Mouse (Mus musculus) cerebellum, postnatal 25 days (tissue): ENCODE measurements at regions not wholly inside any gene's neighbourhood (a gene's known extent, or its start where the extent isn't known, plus 50 kb on each side); places are given as distances from the start of the nearest gene placed in this dataset.

Experiments
- DNase-seq, 2 experiments: peaks; one replicate each; pipeline ENCODE4 v3.0.0; 2021; ENCODE audit warnings: mixed read lengths in 2 of 2

DNA sequence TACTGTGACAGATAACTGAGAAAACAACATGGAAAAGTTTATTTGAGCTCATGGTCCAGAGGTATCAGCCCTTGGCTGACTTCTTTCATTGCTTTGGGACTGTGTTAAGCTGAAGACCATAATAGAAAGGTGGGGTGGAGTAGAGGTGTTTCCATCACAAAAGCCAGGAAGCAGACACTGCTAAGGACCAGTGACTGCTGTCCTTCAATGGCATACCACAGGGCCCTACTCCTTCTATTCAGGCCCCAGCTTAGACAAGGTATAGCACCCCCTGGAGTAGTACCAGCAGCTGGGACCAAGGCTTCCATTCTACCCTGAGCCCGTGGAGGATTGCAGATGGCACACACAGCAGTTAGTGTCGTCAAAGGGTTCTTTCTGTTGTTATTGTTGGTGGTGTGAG, 151.4 kb upstream of the Grik3 start:
- DNase-seq: no peak

GRCm38 (mm10) chr4:125328806-125329205, 161.7 kb upstream of the Grik3 start:
- DNase-seq: no peak

DNA sequence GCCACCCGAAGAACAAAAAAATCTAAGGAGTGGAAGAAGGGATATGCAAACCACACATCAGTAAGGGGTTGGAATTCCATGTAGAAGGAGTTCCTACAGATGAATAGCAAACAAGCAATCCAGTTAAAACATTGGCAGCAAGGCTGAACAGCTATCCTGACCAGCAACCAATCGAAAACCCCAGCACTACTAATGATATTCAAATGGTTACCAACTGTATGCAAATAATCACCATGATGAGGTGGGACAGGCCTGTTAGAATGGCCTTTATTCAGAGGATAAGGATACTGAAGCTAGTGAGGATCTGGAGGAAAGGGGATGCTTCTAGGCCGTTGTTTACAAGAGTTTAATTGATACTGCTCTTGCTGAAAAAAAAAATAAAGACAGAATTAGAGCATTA, 166.0 kb upstream of the Grik3 start:
- DNase-seq: no peak

GRCm38 (mm10) chr4:125319343-125319742, 171.2 kb upstream of the Grik3 start:
- no peak for DNase-seq

- no peak for DNase-seq
Measured at GRCm38 (mm10) chr4:125318293-125318692, 172.2 kb upstream of the Grik3 start.

GRCm38 (mm10) chr4:125316876-125317275, 173.6 kb upstream of the Grik3 start:
- peak in 1 of 2 experiments; percentile 6 for DNase-seq

DNA sequence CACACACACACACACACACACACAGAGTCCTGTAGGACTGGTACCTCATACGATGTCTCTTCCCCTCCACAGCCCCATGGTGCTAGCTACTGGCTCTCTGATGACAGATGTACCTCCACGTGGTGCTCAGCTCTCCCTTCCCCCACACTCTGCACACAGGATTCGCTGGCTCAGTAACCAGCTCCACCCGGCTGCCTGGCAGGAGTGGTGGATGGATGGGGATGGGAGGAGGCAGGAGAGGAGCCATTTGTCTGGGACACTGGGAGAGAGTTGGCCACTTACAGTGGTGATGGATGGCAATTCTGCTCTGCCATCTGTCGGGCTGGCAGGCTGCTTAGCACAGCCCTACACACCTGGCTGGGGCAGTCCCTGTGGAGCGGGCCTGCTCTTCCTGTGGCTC, 174.7 kb upstream of the Grik3 start:
- DNase-seq: peak; percentile 11 to 36

DNA sequence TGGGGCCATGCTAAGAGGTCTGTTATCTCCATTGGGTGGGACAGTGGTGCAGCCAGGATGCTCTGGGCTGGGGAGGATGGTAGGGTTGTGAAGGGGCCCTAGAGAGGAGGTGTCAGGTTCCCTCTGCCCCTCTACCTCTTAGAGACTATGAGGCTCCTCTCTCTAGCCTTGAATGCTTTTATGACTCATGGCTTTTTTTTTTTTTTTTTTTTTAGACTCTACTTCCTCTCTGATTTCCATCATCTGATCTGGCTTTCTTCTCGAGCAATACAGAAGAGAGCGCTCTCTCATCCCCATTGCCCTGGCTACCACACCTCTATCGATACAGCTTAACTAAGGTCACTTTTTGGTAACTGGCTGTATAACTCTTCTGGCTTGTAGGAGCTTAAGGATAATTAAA, 176.6 kb upstream of the Grik3 start:
- DNase-seq: no peak

- no peak for DNase-seq
Measured at GRCm38 (mm10) chr4:125313252-125313651, 177.2 kb upstream of the Grik3 start.

DNA sequence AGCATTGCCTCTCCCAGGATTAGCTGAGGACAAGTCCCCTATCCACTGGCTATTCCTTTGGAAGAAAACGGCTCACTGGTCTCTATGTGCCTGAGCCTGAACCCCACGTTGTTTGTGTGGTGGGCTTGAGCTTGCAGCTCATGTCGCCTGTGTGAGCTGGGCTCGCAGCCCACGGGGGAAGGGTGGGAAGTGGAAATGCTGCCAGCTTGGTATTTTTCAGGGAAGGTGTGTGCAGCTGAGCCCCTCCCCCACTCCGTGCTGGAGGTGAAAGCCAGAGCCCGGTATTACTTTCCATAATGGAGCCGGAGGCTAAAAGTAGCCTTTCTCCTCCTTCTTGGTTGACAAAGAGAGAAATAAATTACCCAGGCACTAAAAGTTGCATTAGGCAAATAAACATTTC, 180.5 kb upstream of the Zc3h12a start:
- DNase-seq: no peak

DNA sequence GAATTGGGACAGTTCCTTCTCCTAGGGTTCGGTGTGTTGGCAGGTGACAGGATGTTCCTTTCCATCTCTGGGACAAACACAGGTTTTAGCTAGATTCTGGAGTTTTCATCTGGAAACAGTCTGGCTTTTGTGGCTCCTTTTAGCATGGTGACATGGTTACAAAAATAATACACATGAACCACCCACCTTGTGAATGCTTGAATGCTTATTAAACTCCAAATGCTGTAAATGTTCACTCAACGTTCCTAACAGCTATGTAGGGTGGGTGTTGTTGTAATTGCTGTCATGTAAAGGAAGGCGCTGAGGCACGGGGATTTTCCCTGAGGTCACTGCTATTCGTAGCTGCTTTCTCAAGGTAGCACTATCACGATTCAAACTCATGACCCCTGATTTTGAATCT, 178.1 kb upstream of the Zc3h12a start:
- no peak for DNase-seq

GRCm38 (mm10) chr4:125302660-125303059, 175.0 kb upstream of the Zc3h12a start:
- DNase-seq: no peak

DNA sequence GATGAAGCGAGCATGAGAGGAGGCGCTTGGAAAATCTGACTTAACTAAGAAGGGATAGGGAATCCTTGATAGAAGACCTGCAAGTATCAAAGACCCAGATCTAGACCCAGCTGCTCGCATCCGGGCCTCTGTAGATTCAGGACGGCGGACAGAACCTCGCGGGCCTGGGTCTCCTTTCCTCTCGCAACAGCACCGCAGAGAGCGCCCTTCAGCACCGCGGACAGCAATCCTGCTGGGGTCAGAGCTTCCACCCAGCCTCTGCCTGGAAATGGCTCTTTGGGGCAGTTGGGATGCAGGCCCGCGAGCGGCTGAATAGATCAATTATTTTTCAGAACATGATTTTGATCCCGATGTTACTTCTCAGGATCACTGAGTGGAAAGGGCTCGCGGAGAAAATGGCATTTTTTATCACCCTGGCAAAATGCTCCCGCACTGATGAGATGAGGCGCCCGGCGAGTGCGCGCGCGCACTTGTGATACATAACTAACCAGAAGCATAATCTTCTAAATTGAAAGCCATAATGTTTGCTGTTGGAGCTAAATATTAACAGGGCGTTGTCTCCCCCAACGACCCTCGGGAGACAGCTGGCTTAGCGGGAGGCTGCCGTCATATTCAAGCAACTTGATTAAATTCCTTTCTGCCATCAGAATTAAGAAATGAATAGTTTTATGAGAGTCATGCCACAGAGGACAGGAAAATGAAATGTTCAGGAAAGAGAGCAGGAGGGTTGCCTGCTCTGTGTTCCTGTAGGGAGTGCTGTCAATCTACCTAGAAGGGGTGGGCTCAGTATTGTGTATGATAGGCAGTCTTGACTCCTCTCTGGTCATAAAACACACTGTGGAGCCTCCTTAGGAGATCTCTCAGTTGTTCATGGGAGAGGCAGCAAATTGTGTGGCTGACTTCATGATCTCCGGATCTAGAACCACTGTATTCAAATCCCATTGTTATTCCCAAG, 173.1 kb upstream of the Zc3h12a start:
- DNase-seq: peak; percentile 15 to 43

- no peak for DNase-seq
Measured at GRCm38 (mm10) chr4:125290761-125291160, 163.1 kb upstream of the Zc3h12a start.

- DNase-seq: no peak
Measured at GRCm38 (mm10) chr4:125289709-125290108, 162.1 kb upstream of the Zc3h12a start.

DNA sequence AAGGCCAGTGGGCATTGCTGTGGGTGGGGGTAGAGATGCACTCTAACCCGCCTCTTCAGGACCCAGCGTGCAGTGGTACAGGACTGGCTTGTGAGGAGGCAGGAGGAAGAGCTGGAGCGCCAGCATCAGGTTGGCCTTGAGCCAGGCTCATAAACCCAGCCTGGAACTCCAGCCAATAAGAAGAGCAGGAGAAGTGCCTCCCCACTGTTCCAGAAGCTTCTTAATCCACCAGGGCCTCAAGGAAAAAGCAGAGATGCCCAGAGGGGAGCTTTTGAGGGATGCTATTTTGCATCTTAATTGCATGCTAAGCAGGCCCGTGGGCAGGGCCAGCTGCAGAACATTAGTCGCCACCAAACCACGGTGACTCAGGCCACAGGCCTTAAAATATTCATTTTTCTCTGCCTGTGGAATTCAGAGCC, 161.4 kb upstream of the Zc3h12a start:
- peak in 1 of 2 experiments; percentile 18 for DNase-seq

DNA sequence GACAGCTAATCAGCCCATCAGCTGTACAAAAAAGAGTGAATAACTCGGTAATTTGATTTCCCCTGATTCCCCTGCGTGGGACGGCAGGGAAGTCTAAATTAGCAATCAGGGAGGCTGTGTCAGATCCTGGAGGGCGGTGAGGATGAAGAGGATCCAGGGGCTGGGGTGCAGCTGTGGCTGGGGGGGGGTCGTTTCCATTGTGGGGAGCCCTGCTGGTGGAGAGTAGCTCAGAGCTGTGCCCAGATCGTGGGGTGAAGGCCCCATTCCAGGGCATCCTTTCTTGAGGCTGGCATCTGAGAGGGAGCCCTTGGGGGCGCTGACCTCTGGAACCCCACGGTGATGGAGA, 155.3 kb upstream of the Zc3h12a start:
- no peak for DNase-seq

DNA sequence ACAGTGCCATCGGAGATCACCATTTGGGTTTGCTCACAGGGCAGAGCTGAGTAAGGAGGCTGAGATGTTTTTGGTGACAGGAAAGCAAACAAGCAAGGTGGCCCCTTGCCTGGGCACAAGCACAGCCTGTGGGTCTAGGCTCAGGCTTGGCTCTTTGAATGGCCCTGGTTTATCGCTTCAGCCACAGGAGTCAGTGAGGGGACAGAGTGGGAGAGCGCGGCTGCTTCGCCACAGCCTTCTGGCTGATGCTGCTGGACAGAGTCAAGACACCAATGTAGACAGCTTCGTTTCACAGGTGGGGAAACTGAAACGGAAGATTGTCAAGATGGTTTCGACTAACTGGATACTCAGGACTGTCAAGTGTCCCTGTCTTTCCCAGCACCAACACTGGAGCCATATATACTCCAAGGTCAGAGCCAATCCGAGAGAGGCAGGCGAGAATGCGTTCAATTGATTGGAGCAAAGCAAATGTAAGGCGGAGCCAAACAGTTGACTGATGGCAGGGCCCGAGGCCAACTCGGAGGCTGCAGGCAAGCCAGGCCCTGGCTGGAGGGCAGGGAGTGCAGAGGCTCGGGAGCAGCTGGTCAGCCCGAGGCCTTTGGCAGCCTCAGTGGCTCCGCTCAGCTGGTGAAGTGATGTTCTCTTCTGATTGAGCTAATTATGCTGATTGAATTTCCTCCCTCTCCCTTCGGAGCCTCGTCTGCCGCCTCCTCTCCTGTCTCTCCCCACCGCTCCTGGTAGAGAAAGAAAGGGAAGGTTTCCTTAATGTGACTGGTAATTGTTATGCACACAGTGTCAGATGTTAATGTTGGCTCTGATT, 154.7 kb upstream of the Zc3h12a start:
- peak; percentile 78 to 85 for DNase-seq

DNA sequence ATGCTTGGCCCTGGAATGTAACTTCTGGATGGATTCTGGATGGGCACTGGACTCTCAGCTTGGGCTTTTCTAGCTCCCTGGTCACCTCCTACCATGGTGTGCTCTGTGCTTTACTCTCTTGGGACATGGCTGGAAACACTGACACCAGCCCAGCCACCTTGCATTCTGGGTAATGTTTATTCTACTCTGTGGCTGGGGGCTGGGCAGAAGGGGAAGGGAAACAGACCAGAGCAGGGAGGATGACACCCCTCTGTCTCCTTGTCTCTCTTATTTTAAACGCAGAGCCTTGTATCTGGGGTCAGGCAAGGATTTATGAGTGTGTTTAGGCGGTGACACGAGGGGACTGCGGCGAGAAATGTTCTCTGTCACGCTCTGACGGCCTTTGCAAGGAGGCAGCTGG, 151.5 kb upstream of the Zc3h12a start:
- no peak for DNase-seq

DNA sequence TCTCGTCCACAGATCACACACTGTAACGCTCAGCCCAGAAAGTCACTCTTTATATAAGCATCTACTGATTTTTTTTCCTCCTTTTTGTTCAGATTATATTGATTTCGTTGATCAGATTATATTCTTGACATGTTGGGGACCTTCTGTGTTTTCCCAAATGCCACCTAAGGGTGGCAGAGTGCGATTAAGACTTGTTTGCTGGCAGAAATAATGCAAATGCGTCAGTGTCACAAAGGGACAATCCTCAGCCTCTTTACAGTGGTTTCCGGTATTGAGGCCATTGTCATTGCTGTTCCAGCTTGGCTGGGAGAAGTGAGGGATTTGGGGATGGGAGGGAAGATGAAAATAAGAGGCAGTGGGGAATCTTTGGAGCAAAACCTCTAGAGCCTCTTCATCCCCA, 149.2 kb upstream of the Zc3h12a start:
- no peak for DNase-seq

GRCm38 (mm10) chr4:125275259-125275658, 147.6 kb upstream of the Zc3h12a start:
- DNase-seq: no peak

- DNase-seq: no peak
Measured at GRCm38 (mm10) chr4:125270951-125271350, 143.3 kb upstream of the Zc3h12a start.

GRCm38 (mm10) chr4:125266212-125266611, 138.6 kb upstream of the Zc3h12a start:
- DNase-seq: no peak

DNA sequence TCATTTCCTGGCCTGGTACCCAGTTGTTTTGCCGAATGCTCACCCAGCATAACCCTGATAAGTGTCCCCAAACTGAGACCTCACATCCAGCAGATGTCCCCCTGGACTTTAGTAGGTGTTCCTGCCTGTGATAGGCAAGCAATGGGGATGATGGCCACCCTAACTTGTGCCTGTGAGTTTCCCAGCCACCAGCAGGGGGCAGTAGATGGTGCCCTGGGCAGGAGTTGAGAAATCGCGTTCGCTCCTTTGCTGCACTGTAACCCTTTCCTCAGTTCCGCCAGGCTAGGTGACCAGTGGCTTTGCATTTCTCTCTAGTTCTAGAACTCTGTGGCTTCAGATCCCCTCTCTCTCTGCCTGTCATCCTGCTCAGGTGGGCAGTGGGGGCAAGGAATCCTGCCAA, 137.9 kb upstream of the Zc3h12a start:
- peak; percentile 33 to 56 for DNase-seq
